Comparison of ENCODE assay signal across 8 mouse cellular contexts in genomic region chr11:54973481-54974212, GRCm38 (mm10). TPM values are rescaled to one million over a fixed set of nuclear protein-coding genes. Genes with fewer than 3 reads are reported as not detected.
DNase-seq lines count a peak whose midpoint lies in the region; ATAC-seq and TF ChIP-seq lines count a peak whose summit lies in the region.

No protein-coding gene starts in this region.

- 39% methylated on average over 8 of the region's 8 CpGs for WGBS in heart, postnatal 0 days
- WGBS in stomach, postnatal 0 days: 32% methylated on average over 8 of the region's 8 CpGs
- 21% methylated on average over 8 of the region's 8 CpGs for WGBS in cerebellum, adult 2 months

- H3K4me2 ChIP-seq in heart, postnatal 0 days (ENCODE audit: low read depth, low read length): no peak overlapping the region
- H3K4me2 ChIP-seq in stomach, postnatal 0 days (replicated peaks; ENCODE audit: low read depth): peak overlapping the region; percentile 3; the same call in 1 of the 2 replicates

- no peaks in the 10 kb centered on the region for H3K9me3 ChIP-seq in heart, postnatal 0 days (replicated peaks; ENCODE audit: control insufficient read depth, low read length)
- H3K9me3 ChIP-seq in stomach, postnatal 0 days (ENCODE audit: control insufficient read depth, low read length): no peaks in the 10 kb centered on the region

- peak overlapping the region; percentile 58; the same call in 1 of the 2 replicates for H3K27ac ChIP-seq in heart, postnatal 0 days (ENCODE audit: low read depth)
- 0 out of 2 replicates have a peak overlapping the region, but pooled peaks have one; percentile 35 for H3K27ac ChIP-seq in stomach, postnatal 0 days (replicated peaks)
- H3K27ac ChIP-seq in cerebellum, adult 2 months (ENCODE audit: insufficient read depth, low read length): no peak overlapping the region

- H3K4me3 ChIP-seq in heart, postnatal 0 days (ENCODE audit: low read depth, low read length): no peak overlapping the region
- H3K4me3 ChIP-seq in stomach, postnatal 0 days (ENCODE audit: low read depth, low read length): no peak overlapping the region
- no peak overlapping the region for H3K4me3 ChIP-seq in cerebellum, adult 2 months (replicated peaks; ENCODE audit: insufficient read depth, low read depth, low read length)

- no peak overlapping the region for H3K9ac ChIP-seq in heart, postnatal 0 days (replicated peaks; ENCODE audit: low read depth, low read length)
- no peak overlapping the region for H3K9ac ChIP-seq in stomach, postnatal 0 days (ENCODE audit: low read length)

- no peak for TF ChIP-seq POLR2A in cerebellum, adult 2 months (IDR thresholded peaks at IDR 0.05; ENCODE audit: borderline replicate concordance, insufficient read depth, low read length)

- peaks cover 10% of the 10 kb centered on the region for H3K36me3 ChIP-seq in heart, postnatal 0 days (replicated peaks; ENCODE audit: control insufficient read depth, insufficient read depth, low read length)
- peaks cover 3% of the 10 kb centered on the region; the same call in 1 of the 2 replicates for H3K36me3 ChIP-seq in stomach, postnatal 0 days (ENCODE audit: control insufficient read depth, insufficient read depth, low read length)

- TF ChIP-seq EP300 in heart, postnatal 0 days (IDR thresholded peaks at IDR 0.05; ENCODE audit: low read depth): no peak
- no peak for TF ChIP-seq EP300 in stomach, postnatal 0 days (optimal IDR thresholded peaks at IDR 0.05)

- no peak for TF ChIP-seq CTCF in heart, postnatal 0 days (IDR thresholded peaks at IDR 0.05; ENCODE audit: low read depth)
- no peak for TF ChIP-seq CTCF in stomach, postnatal 0 days (IDR thresholded peaks at IDR 0.05; ENCODE audit: low read depth)
- no peak for TF ChIP-seq CTCF in cerebellum, adult 2 months (IDR thresholded peaks at IDR 0.05; ENCODE audit: borderline replicate concordance, insufficient read depth, low read depth, low read length)

- no peaks in the 10 kb centered on the region for H3K27me3 ChIP-seq in heart, postnatal 0 days (ENCODE audit: control insufficient read depth, insufficient read depth, low read length)
- H3K27me3 ChIP-seq in stomach, postnatal 0 days (ENCODE audit: control insufficient read depth, insufficient read depth, low read length): no peaks in the 10 kb centered on the region
- H3K27me3 ChIP-seq in cerebellum, adult 2 months (ENCODE audit: control insufficient read depth, insufficient read depth, low read length): no peaks in the 10 kb centered on the region

- DNase-seq in right cerebral cortex, postnatal 10 days (ENCODE audit: low spot score in 2 of 2): peak; percentile 61 to 67
- no peak for DNase-seq in right cerebral cortex, postnatal 4 days
- DNase-seq in embryo, embryonic 10.5 days (ENCODE audit: low spot score): peak; percentile 65
- DNase-seq in heart, postnatal 0 days (ENCODE audit: low spot score): peak; percentile 82
- DNase-seq in kidney, postnatal 36 days: peak; percentile 80 to 81
- DNase-seq in mesoderm, embryonic 11.5 days (ENCODE audit: low read depth, low spot score): peak; percentile 38
- DNase-seq in stomach, postnatal 0 days (ENCODE audit: low spot score): peak; percentile 64
- DNase-seq in cerebellum, adult 2 months: no peak

- peak; percentile 82 for ATAC-seq in heart, postnatal 0 days (ENCODE audit: insufficient read depth, low read depth)
- peak; percentile 77 for ATAC-seq in stomach, postnatal 0 days (ENCODE audit: low FRiP score, low TSS enrichment)

- peaks cover 13% of the 10 kb centered on the region for H3K4me1 ChIP-seq in heart, postnatal 0 days (ENCODE audit: control insufficient read depth, insufficient read depth)
- peaks cover 4% of the 10 kb centered on the region; the same call in 1 of the 2 replicates for H3K4me1 ChIP-seq in stomach, postnatal 0 days (replicated peaks; ENCODE audit: control insufficient read depth, insufficient read depth)
- H3K4me1 ChIP-seq in cerebellum, adult 2 months (ENCODE audit: control insufficient read depth, insufficient read depth, low read length): peaks cover 3% of the 10 kb centered on the region

RNA-seq across cellular contexts. Expression of gene Tnip1, which starts 10.9 kb away (rescaled TPM):
- 16.6 and 19.9 TPM in 2 replicates for total RNA-seq in heart, postnatal 0 days (2014; rRNA removed; ENCODE audit: low replicate concordance)
- polyA plus RNA-seq in heart, postnatal 0 days (2015; fragmentation: Nextera tagmentation; extraction: Ambion mirVana): 19.7 and 22.7 TPM in 2 replicates
- 14.7 and 15.5 TPM in 2 replicates for polyA plus RNA-seq in stomach, postnatal 0 days (2015; fragmentation: Nextera tagmentation; extraction: Ambion mirVana)
- polyA plus RNA-seq in cerebellum, adult 2 months (2012; rRNA removed): 31.1 and 33.1 TPM in 2 replicates

RNA-seq across cellular contexts. Expression of gene Anxa6, which starts 59.6 kb away (rescaled TPM):
- total RNA-seq in heart, postnatal 0 days (2014; rRNA removed; ENCODE audit: low replicate concordance): 306 and 424 TPM in 2 replicates
- 250 and 254 TPM in 2 replicates for polyA plus RNA-seq in heart, postnatal 0 days (2015; fragmentation: Nextera tagmentation; extraction: Ambion mirVana)
- polyA plus RNA-seq in stomach, postnatal 0 days (2015; fragmentation: Nextera tagmentation; extraction: Ambion mirVana): 140 and 141 TPM in 2 replicates
- polyA plus RNA-seq in cerebellum, adult 2 months (2012; rRNA removed): 131 and 141 TPM in 2 replicates

Comparison
In these comparisons a context has a peak if more than half of its experiments do, and no peak if none do; other contexts are left out.
1. DNase-seq: peak in right cerebral cortex, postnatal 10 days (2 of 2), embryo, embryonic 10.5 days (single experiment), heart, postnatal 0 days (single experiment), kidney, postnatal 36 days (2 of 2), mesoderm, embryonic 11.5 days (single experiment) and stomach, postnatal 0 days (single experiment); none in right cerebral cortex, postnatal 4 days (single experiment) and cerebellum, adult 2 months (0 of 2).